Mouse (Mus musculus): ENCODE measurements around the gene Gimap1. TPM values are rescaled to one million over a fixed set of nuclear protein-coding genes. Genes with fewer than 3 reads are reported as not detected.

Gene Gimap1
- polyA plus RNA-seq, 1 experiment from 2014 or later = 7.9 TPM

DNA sequence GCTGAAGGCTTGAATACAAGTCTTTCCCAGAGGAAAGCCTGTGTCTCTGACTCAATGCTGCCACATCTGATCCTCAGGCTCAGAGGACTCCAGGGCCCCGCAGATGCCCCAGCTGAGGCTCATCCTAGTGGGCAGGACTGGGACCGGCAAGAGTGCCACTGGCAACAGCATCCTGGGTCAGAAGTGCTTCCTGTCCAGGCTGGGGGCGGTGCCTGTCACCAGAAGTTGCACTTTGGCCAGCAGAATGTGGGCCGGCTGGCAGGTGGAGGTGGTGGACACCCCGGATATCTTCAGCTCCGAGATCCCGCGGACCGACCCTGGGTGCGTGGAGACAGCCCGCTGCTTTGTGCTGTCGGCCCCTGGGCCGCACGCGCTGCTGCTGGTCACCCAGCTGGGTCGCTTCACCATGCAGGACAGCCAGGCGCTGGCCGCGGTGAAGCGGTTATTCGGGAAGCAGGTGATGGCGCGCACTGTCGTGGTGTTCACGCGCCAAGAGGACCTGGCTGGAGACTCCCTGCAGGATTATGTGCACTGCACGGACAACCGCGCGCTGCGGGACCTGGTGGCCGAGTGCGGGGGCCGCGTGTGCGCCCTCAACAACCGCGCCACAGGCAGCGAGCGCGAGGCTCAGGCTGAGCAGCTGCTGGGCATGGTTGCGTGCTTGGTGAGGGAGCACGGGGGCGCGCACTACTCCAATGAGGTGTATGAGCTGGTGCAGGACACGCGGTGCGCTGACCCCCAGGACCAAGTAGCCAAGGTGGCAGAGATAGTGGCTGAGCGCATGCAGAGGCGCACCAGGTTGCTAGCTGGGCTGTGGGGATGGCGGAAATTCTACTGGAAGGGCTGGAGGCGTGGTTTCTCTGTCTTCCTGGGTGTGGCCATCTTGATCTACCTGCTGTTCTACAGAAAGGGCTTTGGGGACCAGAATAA, 3.8 kb downstream of the Gimap1 start:
- H3K27me3 ChIP-seq (ENCODE audit: low read depth, poor library complexity, severe bottlenecking) = peaks cover 53% of the 10 kb centered on the region
- WGBS = 1% methylated on average over 52 of the region's 52 CpGs
- H3K27ac ChIP-seq = peak overlapping the region; percentile 33; the same call in 1 of the 2 replicates
- no peaks in the 10 kb centered on the region for H3K9me3 ChIP-seq (replicated peaks)
- H3K4me1 ChIP-seq = peaks cover 23% of the 10 kb centered on the region
- peak overlapping the region; percentile 58 for H3K4me3 ChIP-seq
- no peaks in the 10 kb centered on the region for H3K36me3 ChIP-seq
- DNase-seq (ENCODE audit: low spot score) = peak; percentile 44

DNA sequence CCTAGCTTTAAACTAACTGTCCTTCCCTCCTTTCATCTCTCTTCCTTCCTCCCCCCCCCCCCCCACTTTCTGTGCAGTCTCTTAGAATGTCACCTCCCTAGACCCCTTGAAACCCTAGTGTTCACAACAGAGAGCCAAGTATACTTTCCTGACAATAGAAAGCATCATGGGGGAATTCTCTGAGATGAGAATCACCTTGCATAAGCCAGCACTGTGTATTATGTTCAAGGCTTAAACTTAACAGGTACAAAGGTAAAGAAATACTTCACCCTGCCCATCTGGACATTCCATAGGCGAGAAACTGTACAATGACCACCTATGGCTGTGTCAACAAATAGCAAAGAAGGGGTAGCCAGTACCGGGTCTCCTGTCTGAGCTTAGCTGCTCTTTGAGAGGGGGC, 6.6 kb downstream of the Gimap1 start:
- no peak overlapping the region for H3K27ac ChIP-seq
- no peaks in the 10 kb centered on the region for H3K36me3 ChIP-seq
- no peak overlapping the region for H3K4me3 ChIP-seq
- H3K9me3 ChIP-seq (replicated peaks) = no peaks in the 10 kb centered on the region
- 75% methylated on average over 2 of the region's 2 CpGs for WGBS
- peaks cover 48% of the 10 kb centered on the region for H3K27me3 ChIP-seq (ENCODE audit: low read depth, poor library complexity, severe bottlenecking)
- H3K4me1 ChIP-seq = peaks cover 23% of the 10 kb centered on the region
- no peak for DNase-seq (ENCODE audit: low spot score)

DNA sequence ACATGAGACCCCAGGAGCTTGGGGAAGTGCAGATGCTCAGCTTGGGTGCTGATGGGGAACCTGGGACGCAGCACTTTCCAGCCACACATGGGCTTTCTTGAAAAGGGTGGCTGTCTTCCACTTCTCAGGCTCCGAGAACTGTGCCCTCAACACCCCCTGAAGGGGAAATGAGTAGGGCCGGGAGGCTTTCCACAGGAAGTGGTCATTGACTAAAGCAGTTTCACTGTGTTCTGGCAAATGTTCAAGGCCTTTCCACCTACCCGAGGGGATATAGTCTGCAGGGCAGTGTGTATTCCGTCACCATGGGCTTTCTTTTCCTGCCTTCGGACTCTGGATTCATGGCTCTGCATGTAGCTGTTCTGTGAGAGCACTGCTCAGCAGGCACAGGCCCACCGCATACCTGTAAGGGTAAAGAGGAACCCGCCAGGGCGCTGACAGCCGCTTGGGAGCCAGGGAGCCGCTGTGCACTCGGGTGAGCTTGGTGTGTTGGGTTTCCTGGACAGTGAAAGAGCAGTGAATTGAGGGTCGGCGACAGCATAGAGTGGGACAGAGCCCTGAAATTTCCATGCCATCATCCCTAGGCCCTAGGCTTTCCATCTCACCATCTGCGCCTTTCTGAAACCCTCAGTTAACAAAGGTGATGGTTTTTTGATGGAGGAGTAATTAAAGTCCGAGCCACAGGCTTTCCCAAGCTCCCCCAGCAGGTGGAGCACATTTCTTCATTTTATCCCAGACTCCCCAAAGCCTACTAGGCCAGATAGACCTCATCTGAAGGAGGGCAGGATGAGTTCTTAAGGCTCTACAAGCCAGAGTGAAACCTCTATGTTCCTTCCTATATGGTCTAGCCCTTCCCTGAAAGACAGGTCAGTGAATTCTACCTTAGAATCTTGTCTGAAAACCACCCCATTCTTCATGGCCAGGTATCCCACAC, 7.4 kb downstream of the Gimap1 start, which contains the start of gene Gimap5:
Gimap5 (plus strand) TSS at position 239 of the 931 bp plus-strand sequence.
- Histone ChIP-seq H3K36me3 (no peaks in the 10 kb centered on the region), H3K27me3 (ENCODE audit: low read depth, poor library complexity, severe bottlenecking) (peaks cover 41% of the 10 kb centered on the region), H3K4me3 (no peak within 1 kb of the TSS), H3K4me1 (peaks cover 23% of the 10 kb centered on the region), H3K27ac (no peak within 1 kb of the TSS; the same call in 1 of the 2 replicates), H3K9me3 (replicated peaks) (no peaks in the 10 kb centered on the region)
- WGBS = 56% methylated on average over 16 of the region's 16 CpGs
- DNase-seq (ENCODE audit: low spot score) = no peak

DNA sequence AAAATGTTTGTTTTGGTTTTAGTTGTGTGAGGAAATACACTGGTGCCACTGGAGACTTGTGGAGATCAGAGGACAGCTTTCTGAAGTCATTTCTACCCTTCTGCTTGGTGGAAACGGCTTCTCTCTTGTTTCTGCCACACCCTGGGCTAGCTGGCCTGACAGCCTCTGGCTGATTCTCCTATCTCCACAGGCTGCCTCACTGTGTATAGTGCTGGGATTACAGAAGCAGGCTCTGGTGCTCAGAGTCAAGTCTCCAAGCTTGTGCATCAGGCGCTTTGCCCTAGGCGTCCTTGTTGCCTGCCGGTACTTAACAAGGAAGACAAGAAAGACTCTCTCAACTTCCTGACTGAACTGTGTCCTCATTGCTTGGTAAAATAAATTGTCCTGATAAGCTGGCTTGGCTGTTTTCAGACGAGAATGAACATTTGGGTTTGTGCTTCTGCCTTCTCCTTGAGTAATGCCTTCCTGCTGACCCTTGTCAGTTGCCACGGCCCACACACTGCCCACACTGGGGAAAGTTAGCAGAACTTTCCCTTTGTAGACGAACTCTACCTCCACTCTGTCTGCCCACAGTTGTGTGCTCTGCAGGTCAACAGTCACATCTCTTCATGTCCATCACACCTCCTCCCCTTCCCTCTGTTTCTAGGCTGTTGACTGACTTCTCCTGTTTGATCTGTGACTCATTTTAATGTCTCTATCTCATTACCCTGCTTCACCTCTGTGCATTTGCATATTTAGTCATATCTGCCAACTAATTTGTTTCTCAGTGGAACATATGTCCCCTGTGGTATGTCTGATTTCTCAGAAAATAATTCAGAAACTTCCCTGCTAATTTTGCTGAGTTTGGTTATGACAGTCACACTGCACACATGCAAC, 8.5 kb downstream of the Gimap1 start:
- Histone ChIP-seq H3K27me3 (ENCODE audit: low read depth, poor library complexity, severe bottlenecking) (peaks cover 30% of the 10 kb centered on the region), H3K36me3 (no peaks in the 10 kb centered on the region), H3K27ac (no peak overlapping the region), H3K4me1 (peaks cover 15% of the 10 kb centered on the region), H3K9me3 (replicated peaks) (no peaks in the 10 kb centered on the region), H3K4me3 (no peak overlapping the region)
- WGBS = 62% methylated on average over 7 of the region's 7 CpGs
- DNase-seq (ENCODE audit: low spot score) = no peak

DNA sequence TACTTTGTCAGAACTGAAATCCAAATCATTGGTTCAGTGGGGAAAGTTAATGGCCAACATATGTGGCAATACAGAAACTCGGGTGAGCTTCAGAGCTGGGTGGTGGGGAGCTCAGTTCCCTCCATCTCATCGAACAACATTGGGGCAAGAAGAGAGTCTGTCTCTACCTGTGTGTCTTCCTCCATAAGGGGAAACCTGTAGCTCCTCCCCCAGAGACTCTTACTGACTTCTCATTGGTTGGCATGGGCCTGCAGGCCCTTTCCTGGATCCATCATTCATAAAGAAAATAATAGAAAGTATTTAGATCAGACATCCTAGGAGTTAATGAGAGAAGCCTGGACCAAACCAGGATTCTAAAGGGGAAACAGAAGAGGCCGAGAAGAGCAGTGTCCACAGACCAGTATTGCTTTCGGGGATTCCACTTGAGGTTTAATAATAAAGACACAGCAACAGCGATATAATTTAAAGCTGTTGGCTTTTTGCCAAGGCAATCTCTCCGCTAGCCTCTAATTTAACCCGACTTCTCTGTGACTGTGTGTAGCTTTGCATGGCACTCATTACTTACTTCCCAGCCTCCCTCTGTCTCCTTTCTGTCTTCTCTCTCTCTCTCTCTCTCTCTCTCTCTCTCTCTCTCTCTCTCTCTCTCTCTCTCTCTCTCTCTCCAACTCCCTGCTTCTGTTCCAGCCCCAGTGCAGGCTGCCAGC, 24.9 kb downstream of the Gimap1 start:
- Histone ChIP-seq H3K27ac (no peak overlapping the region), H3K27me3 (ENCODE audit: low read depth, poor library complexity, severe bottlenecking) (no peaks in the 10 kb centered on the region), H3K4me3 (no peak overlapping the region), H3K9me3 (replicated peaks) (no peaks in the 10 kb centered on the region), H3K36me3 (no peaks in the 10 kb centered on the region), H3K4me1 (no peaks in the 10 kb centered on the region)
- no peak for DNase-seq (ENCODE audit: low spot score)
- 91% methylated on average over 7 of the region's 7 CpGs for WGBS

DNA sequence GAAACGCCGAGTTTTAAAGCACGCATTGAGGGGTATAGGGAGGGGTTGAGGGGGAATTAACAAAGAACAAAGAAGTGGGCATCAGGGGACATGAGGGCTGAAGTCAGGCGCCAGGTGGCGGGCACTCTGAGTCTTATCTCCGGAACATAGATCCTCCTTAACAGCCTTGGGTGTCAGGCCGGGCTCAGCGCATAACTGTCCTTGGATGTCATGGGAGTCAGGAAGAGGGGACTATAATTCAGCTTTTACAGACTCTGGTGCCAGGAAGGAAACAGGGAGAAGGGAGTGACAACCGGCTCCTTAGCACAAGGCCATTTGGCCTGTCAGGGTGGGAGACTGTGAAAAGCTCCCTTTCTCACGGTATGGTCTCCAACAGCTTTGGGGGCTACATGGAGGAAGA, 25.6 kb downstream of the Gimap1 start:
- Histone ChIP-seq H3K36me3 (no peaks in the 10 kb centered on the region), H3K4me3 (no peak overlapping the region), H3K4me1 (no peaks in the 10 kb centered on the region), H3K27ac (no peak overlapping the region), H3K27me3 (ENCODE audit: low read depth, poor library complexity, severe bottlenecking) (no peaks in the 10 kb centered on the region), H3K9me3 (replicated peaks) (no peaks in the 10 kb centered on the region)
- DNase-seq (ENCODE audit: low spot score) = no peak
- WGBS = 95% methylated on average over 10 of the region's 10 CpGs

- Histone ChIP-seq H3K4me1 (no peaks in the 10 kb centered on the region), H3K4me3 (no peak overlapping the region), H3K9me3 (replicated peaks) (no peaks in the 10 kb centered on the region), H3K27me3 (ENCODE audit: low read depth, poor library complexity, severe bottlenecking) (no peaks in the 10 kb centered on the region), H3K36me3 (no peaks in the 10 kb centered on the region), H3K27ac (no peak overlapping the region)
- DNase-seq (ENCODE audit: low spot score) = no peak
- WGBS = 81% methylated on average over 9 of the region's 9 CpGs
Measured at GRCm38 (mm10) chr6:48768178-48768869, 29.5 kb downstream of the Gimap1 start.

GRCm38 (mm10) chr6:48768933-48769332, 30.1 kb downstream of the Gimap1 start:
- H3K9me3 ChIP-seq (replicated peaks) = no peaks in the 10 kb centered on the region
- H3K36me3 ChIP-seq = no peaks in the 10 kb centered on the region
- no peaks in the 10 kb centered on the region for H3K27me3 ChIP-seq (ENCODE audit: low read depth, poor library complexity, severe bottlenecking)
- H3K27ac ChIP-seq = no peak overlapping the region
- no peak overlapping the region for H3K4me3 ChIP-seq
- no peaks in the 10 kb centered on the region for H3K4me1 ChIP-seq
- 86% methylated on average over 3 of the region's 3 CpGs for WGBS
- no peak for DNase-seq (ENCODE audit: low spot score)

GRCm38 (mm10) chr6:48770696-48771095, 31.8 kb downstream of the Gimap1 start, which contains the start of gene Gimap3:
Gimap3 (minus strand) TSS chr6:48770851.
- DNase-seq (ENCODE audit: low spot score) = no peak
- Histone ChIP-seq H3K36me3 (no peaks in the 10 kb centered on the region), H3K4me3 (no peak within 1 kb of the TSS), H3K27me3 (ENCODE audit: low read depth, poor library complexity, severe bottlenecking) (no peaks in the 10 kb centered on the region), H3K4me1 (no peaks in the 10 kb centered on the region), H3K27ac (no peak within 1 kb of the TSS), H3K9me3 (replicated peaks) (no peaks in the 10 kb centered on the region)
- WGBS = 94% methylated on average over 3 of the region's 3 CpGs

DNA sequence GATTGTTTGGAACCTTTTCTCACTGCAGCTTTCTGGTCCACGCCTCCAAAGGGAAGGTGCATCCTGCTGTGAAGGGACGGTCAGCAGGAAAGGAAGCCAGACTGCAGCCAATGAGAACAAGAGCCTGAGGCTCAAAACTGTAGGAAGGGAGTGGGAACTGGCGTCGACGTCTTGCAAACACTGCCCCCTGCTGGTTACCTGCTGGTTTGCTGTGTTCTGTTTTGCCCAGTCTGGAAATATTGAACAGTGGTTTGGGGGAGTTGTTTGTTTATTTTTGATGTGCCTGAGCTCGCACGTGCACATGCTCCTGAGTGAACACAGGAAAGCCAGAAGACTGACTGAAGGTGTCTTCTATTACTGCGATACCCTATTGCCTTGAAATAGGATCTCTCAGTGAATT, 33.2 kb downstream of the Gimap1 start:
- WGBS = 14% methylated on average over 8 of the region's 8 CpGs
- Histone ChIP-seq H3K4me3 (no peak overlapping the region), H3K27me3 (ENCODE audit: low read depth, poor library complexity, severe bottlenecking) (no peaks in the 10 kb centered on the region), H3K36me3 (no peaks in the 10 kb centered on the region), H3K4me1 (no peaks in the 10 kb centered on the region), H3K9me3 (replicated peaks) (no peaks in the 10 kb centered on the region), H3K27ac (peak overlapping the region; percentile 30; the same call in 1 of the 2 replicates)
- peak; percentile 89 for DNase-seq (ENCODE audit: low spot score)

- Histone ChIP-seq H3K27me3 (ENCODE audit: low read depth, poor library complexity, severe bottlenecking) (no peaks in the 10 kb centered on the region), H3K4me3 (no peak overlapping the region), H3K36me3 (no peaks in the 10 kb centered on the region), H3K27ac (no peak overlapping the region), H3K4me1 (no peaks in the 10 kb centered on the region), H3K9me3 (replicated peaks) (no peaks in the 10 kb centered on the region)
- WGBS = 92% methylated on average over 1 of the region's 1 CpGs
- DNase-seq (ENCODE audit: low spot score) = no peak
Measured at GRCm38 (mm10) chr6:48784406-48784805, 45.6 kb downstream of the Gimap1 start.

Measured in limb, embryonic 10.5 days (tissue).